Mouse (Mus musculus): ENCODE measurements around the gene Gm5134.

Gm5134 gene

DNA sequence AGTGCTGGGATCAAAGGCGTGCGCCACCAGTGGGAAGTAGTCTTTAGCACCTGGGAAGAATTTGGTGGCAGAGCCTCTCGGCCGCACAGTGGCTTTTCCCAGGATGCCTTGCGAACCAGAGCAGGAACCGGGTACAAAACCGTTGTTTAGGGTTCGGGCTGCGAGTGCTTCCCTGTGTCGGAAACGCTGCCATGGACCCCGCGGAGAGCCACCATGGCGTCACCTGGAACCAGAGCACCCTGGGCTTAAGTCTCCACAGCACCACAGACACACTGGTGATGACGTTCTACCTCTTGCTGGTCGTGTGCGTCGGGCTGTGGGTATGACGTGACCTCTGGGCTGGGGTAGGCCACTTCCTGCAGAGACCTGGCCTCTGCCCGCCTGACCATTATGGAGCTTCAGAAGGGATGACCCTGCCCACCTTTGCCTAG is at the start of gene Gm5134:
TSS of gene Gm5134 (plus strand) at position 134 of the 431 bp plus-strand sequence.
- no peak for DNase-seq

GRCm38 (mm10) chr10:75906882-75907281 is 47.4 kb upstream of the Gm5134 start:
- DNase-seq = no peak

DNA sequence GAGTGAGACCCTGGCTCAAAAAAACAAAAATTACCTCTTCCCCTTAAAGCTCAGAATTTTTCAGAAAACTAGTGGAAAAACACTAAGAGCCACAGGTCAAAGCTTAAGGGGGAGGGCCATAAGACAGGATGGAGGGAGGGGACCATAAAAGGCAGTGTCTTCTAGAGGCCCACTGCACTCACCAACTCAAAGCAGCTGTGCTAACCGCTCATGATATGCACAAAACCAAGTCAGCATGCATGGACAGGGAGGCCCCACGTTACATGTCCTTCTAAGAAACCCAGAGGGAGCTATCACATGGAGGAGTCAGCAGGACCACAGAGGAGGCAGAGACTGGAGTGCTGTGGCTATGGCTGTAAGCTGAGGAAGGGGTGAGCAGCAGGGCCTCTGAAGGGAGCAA is 43.6 kb upstream of the Gm5134 start:
- no peak for DNase-seq

GRCm38 (mm10) chr10:75913013-75913589 is 41.2 kb upstream of the Gm5134 start:
- DNase-seq = no peak

GRCm38 (mm10) chr10:75915557-75915956 is 38.8 kb upstream of the Gm5134 start:
- DNase-seq = peak in 1 of 2 experiments; percentile 59

- no peak for DNase-seq
These were observed 37.5 kb upstream of the Gm5134 start for GRCm38 (mm10) chr10:75916840-75917239.

DNA sequence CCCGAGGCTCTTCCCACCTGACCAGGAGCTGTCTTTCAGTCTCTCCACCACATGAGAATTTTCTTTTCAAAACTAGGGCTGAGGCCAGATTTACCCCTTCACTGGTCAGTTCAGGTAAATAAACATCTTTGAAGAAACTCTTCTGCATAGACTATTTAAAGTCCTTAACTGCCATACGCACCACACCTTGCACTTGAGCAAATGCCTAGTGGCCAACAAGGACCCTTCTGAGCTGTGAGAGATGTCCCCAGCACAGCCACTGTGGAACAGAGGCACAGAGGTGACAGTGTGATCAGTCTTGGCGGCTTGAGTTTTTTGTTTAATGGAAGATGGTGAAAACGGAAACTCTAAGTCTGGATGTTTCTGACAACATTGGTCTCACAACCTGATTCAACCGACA is 35.3 kb upstream of the Gm5134 start:
- peak; percentile 65 to 70 for DNase-seq

GRCm38 (mm10) chr10:75921026-75921725 is 33.1 kb upstream of the Gm5134 start, which contains the start of gene Smarcb1:
Smarcb1 (minus strand) TSS chr10:75921617.
- peak; percentile 94 to 95 for DNase-seq

- DNase-seq = no peak
These were observed 32.4 kb upstream of the Gm5134 start for GRCm38 (mm10) chr10:75921726-75922560.

DNA sequence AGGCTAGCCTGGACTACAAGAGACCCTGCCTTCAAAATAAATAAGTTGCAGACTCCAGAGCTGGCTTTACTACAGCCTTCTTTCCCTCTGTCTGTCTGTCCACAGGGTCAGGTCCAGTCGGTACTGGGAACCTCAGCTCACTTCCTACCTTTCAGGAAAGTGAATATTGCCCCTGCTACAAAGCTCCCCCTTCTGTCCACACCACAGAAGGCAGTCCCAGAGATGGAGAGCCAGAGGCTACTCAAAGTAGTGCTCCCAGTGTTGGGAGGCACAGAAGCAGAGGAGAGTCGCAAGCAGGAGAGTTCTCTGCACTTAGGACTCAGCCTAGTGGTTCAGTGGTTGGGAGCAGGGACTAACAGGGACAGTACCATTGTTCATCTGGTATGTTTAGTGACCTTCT is 30.0 kb upstream of the Gm5134 start:
- no peak for DNase-seq

DNA sequence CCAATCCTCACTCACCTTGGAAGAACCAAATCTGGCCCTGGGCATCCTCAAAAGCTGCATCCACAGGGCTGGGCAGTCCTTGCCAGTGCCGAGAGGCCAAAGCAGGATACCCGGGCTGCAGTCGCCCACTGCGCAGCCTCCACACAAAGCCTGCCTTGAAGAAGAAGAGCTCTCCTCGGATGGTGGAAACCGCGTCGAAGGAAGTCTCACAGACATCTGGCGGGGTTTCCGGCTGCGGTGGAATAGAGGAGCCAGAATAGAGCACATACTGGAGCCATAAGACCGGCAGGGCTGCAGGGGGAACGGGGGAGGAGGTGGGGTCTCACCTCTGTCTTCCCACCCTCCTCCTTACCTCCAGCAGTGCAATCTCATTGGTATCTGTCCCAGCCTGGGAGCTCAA is 27.9 kb upstream of the Gm5134 start:
- no peak for DNase-seq

DNA sequence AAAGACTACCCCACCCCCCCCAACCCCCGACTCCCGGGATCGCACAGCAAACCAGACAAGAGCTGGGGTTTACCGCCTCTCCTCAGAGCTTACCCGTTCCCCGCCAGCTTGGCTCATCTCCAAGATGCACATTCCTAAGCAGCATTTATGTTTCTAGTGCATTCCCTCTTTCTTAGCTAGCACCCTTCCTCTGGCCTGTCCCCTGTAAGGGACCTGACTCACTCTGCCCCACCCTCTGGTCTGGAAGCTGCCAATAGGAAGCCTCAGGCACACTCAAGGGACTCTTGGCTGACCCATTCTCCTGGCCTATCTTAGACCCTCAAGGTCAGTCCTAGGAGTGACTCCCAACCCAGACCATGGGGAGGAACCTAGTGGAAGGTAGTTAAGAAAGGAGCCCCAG is 24.0 kb upstream of the Gm5134 start:
- DNase-seq = peak; percentile 50 to 72

DNA sequence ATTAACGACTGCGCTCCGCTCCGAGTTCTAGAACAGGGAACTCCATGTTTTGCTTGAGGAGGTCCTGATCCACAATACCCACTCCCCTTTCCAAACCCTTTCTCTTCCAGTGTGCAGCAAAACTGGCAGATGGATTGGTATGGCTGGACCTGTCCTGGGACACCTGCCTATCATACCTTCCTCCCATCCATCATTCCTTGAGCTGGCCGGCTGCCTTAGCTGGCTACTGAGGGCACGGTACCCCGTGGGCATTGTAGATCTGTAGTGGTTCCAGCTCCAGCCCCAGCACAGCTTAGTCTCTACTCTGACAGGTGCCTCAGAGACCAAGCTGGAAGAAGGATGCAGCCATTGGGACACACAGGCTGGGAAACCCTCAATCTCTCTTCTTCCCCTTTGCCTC is 23.0 kb upstream of the Gm5134 start:
- no peak for DNase-seq

GRCm38 (mm10) chr10:75932081-75932678 is 22.1 kb upstream of the Gm5134 start:
- DNase-seq = peak; percentile 59

DNA sequence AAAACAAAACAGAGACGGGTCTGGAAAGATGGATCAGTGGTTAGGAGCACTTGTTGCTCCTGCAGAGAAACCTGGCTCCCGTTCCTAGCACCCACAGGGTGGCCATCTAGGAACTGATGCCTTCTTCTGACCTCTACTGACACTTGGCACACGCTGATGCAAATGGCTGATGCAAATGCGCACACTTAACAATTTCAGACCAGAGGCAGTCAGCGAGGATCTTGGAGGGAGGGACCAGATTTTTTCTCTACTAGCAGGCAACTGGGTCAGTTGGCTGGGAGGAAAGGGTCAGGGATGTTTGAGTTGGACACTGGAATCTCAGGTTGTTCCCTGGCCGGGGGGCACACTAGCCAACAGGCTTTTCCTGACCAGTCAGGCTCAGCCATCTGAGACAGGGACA is 21.4 kb upstream of the Gm5134 start, which contains the start of gene Chchd10:
TSS of gene Chchd10 (plus strand) at position 240 of the 400 bp plus-strand sequence.
- DNase-seq = no peak

GRCm38 (mm10) chr10:75934991-75935390 is 19.3 kb upstream of the Gm5134 start:
- no peak for DNase-seq

- peak; percentile 79 to 82 for DNase-seq
These were observed 18.4 kb upstream of the Gm5134 start, which contains the start of gene Mmp11 for GRCm38 (mm10) chr10:75935680-75936541. Mmp11 (minus strand) TSS chr10:75936496.

DNA sequence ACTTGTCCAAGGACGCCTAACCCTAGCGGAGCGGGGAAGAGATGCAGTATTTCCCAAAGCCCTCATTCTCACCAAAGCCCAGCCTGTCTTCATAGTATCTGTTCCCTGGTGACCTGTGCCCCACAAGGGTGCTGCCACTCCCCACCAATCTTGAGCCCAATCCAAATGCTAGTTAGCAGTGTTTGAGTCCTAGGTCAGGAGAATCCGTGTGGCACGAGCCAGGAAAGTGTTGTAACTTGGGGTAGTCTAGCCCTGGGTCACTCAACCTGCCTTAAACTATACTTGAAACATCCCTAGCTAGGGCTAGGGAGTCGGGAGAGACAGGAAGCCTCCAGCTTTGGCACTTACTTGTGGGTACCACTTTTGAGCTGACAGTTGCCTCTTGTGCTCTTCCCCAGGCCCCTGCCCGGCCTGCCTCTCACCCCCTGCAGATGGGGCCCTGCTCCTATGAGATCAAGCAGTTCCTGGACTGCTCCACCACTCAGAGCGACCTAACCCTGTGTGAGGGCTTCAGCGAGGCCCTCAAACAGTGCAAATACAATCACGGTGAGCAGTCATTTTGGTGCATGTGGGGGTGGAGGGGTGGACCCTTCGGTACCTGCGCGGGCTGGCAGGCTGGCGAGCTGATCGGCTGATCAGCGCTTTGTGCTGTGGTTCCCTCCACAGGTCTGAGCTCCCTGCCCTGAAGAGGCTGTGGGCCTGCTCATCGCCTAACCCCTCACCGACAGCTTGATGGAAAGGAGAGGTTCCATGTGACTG is 17.2 kb upstream of the Gm5134 start:
- no peak for DNase-seq

DNA sequence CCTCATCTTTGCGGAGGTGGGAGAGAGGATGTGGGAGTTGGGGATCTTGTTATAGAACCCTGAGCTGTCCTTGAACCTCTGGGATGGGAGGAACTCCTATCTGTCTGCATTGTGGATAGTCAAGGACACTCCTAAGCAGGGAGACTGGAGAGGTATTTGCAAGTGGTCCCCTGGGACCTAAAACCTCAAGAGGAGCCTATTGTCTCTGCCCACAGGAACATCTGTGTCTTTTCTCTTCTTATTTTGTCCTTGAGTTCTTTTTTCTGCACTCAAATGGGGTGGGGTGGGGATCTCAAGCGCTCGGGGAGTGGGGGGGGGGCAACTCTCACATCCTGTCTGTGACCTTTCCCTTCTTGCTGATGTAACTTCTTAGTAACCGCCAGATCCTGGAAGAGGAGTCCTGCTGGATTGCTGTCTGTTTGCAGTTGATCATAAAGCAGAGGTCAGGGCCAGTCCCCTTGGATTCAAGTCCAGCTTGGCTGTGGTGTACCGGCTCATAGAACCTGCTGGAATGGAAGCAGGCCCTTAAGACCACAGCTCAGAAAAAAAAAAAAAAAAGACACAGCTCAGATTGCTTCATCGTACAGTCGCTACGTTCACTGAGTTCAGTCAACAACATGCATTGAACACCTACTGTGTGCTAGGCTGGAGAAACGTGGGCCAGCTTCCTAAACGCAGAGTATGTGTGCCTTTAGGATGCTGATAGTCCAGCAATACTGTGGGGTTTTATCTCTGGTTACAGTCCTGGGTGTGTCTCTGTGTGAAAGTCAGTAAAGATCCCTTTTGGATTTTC is 16.3 kb upstream of the Gm5134 start:
- no peak for DNase-seq

DNA sequence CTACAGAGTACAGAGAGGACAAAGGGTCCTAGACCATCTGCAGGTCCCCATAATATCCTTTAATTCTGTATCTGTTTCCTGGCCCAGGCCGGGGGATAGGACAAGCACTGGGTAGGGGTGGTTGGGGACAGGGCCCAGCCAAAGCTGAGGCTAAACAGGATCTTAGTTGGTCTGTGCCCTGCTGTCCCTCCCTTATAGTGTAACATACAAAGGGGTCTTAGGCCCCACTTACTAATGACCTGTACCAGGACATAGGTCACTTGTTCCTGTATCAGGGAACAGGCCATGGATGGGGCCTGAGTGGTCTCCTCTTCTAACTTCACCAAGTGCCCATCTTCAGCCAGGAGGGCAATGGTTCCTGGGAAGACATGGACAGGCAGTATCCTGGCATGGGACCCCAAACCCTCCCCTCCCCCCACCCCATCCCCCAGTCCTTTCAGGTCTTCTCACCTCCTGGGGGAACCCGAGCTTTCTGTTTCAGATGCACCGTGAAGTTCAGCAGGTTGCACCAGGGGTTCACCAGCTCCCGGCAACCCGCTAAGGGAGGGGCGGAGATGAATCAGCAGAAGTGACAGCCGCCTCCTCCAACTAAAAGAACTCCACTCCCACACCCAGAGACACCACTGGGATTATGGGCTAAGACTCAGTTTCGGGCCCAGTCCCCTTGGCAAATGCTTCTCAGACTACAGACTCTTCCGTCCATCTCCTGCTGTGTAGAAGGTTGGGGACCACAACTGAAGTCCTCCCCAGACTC is 14.7 kb upstream of the Gm5134 start:
- no peak for DNase-seq

Measured in lung, adult 18-20 months (tissue).